Mouse (Mus musculus) limb, embryonic 14.5 days (tissue): Measurements from ENCODE around the gene Pex11b. TPM values are rescaled to one million over a fixed set of nuclear protein-coding genes. Genes with fewer than 3 reads are reported as not detected.

Source experiments
- ATAC-seq: fragments of 200-750 bp; cut with Nextera tagmentation; 2 replicates; pipeline ENCODE4 v1.8.0; 2017; ENCODE audit warnings: low read depth, moderate number of reproducible peaks, moderate TSS enrichment; ENCODE audit not compliant: low FRiP score
- DNase-seq: peaks from one replicate; pipeline ENCODE4 v3.0.0-alpha.2; 2015; ENCODE audit warnings: low spot score
- H3K27ac ChIP-seq: fragments of 300-500 bp; sonication (generic); replicated peaks from 2 replicates; pipeline ENCODE4 v1.5.1; 2014; ENCODE audit warnings: low read depth, mild to moderate bottlenecking, low read length, moderate library complexity, mixed read lengths
- H3K27me3 ChIP-seq: fragments of 300-500 bp; sonication (generic); 2 replicates; pipeline ENCODE4 v1.6.1; 2014; ENCODE audit warnings: low read length, mixed read lengths; ENCODE audit not compliant: control insufficient read depth, insufficient read depth
- H3K36me3 ChIP-seq: fragments of 300-500 bp; sonication (generic); 2 replicates; pipeline ENCODE4 v1.6.1; 2014; ENCODE audit warnings: mild to moderate bottlenecking, low read length, moderate library complexity, mixed read lengths; ENCODE audit not compliant: control insufficient read depth, insufficient read depth
- H3K4me1 ChIP-seq: fragments of 300-500 bp; sonication (generic); 2 replicates; pipeline ENCODE4 v1.6.1; 2014; ENCODE audit warnings: antibody characterized with exemption, low read length, mixed read lengths; ENCODE audit not compliant: control insufficient read depth, insufficient read depth
- H3K4me2 ChIP-seq: fragments of 300-500 bp; sonication (generic); replicated peaks from 2 replicates; pipeline ENCODE4 v1.6.1; 2014; ENCODE audit warnings: low read depth, mild to moderate bottlenecking, low read length, moderate library complexity; ENCODE audit not compliant: severe bottlenecking
- H3K4me3 ChIP-seq: fragments of 300-500 bp; sonication (generic); replicated peaks from 2 replicates; pipeline ENCODE4 v1.5.1; 2014; ENCODE audit warnings: low read length
- H3K9ac ChIP-seq: fragments of 300-500 bp; sonication (generic); 2 replicates; pipeline ENCODE4 v1.6.1; 2014; ENCODE audit warnings: mild to moderate bottlenecking, low read depth, low read length, moderate library complexity; ENCODE audit not compliant: severe bottlenecking
- H3K9me3 ChIP-seq: fragments of 300-500 bp; sonication (generic); 2 replicates; pipeline ENCODE4 v1.6.1; 2016; ENCODE audit warnings: low read length; ENCODE audit not compliant: control insufficient read depth
- POLR2A ChIP-seq: fragments of 200-500 bp; IDR thresholded peaks from 2 replicates; pipeline ENCODE4 v1.8.0; 2012; ENCODE audit warnings: inconsistent platforms, mild to moderate bottlenecking, moderate library complexity, borderline replicate concordance; ENCODE audit not compliant: insufficient read depth, insufficient read length; ENCODE audit errors: extremely low read depth
- WGBS: fragments of 180-500 bp; shearing (Covaris S2); extraction: QIAGEN DNeasy Blood & Tissue Kit; methylation state at CpG from one replicate; pipeline ENCODE4 v1.1.7; 2014; 5-methylcytosine and 5-hydroxymethylcytosine counted together
- polyA plus RNA-seq, 2 experiments: library from polyadenylated mRNA; depleted of rRNA in 1 of 2; stranded (reverse) in 1 of 2; unstranded in 1 of 2; fragments of >200 nt; fragmentation: Nextera tagmentation in 1 of 2; extraction: Ambion mirVana in 1 of 2; gene quantifications; 2 replicates each; pipeline versions ENCODE4 v1.2.1 to v1.2.3; 2012 to 2014

Gene Pex11b
- polyA plus RNA-seq, 2 experiments = 53.0 to 62.2 TPM

DNA sequence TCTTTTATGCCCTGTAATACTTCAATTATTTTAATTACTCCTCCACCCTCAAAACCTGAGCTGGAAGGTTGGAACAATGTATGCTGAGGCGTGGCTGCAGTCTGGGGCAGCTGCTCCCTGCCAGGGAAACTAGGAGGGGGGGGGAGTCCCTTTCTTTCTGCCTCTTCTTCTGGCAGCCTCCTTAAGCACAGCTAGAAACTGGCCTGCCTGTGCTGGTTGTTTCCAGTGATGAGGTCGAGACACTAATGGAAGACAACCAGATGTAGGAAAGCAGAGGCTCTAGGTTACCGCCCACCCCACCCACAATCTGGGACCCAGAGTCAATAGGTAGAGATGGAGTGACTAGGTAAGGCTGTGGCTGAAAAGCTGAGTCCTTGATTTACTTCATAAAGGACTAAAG, 40.5 kb downstream of the Pex11b start:
- Histone ChIP-seq H3K27me3 (no peaks in the 10 kb centered on the region), H3K4me3 (no peak overlapping the region), H3K27ac (no peak overlapping the region), H3K36me3 (no peaks in the 10 kb centered on the region), H3K9ac (no peak overlapping the region), H3K4me2 (no peak overlapping the region), H3K4me1 (peaks cover 6% of the 10 kb centered on the region; the same call in 1 of the 2 replicates), H3K9me3 (no peaks in the 10 kb centered on the region)
- no peak for TF ChIP-seq POLR2A
- ATAC-seq (no peak), DNase-seq (no peak)
- 43% methylated on average over 3 of the region's 3 CpGs for WGBS

DNA sequence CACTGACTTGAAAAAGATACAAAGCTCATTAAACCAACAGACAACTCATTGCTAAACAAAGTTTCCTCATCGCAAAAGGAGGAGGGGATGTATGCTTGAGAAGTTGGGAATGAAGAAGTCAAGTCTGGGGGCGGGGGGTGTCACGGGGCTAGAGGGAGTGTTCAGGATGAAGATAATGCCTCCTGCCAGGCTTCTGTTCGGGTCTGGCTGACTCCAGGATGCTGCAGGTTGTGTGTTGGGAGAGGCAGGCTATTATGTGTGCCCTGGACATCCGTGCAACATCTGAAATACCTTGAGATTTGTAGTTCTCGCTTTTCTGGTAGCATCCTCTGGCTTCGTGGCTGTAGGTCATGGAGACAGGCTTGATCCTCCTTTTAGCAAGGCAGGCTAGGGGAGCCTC, 43.3 kb downstream of the Pex11b start:
- Histone ChIP-seq H3K9me3 (no peaks in the 10 kb centered on the region), H3K27me3 (no peaks in the 10 kb centered on the region), H3K4me3 (no peak overlapping the region), H3K4me1 (peaks cover 6% of the 10 kb centered on the region; the same call in 1 of the 2 replicates), H3K4me2 (no peak overlapping the region), H3K27ac (no peak overlapping the region), H3K36me3 (no peaks in the 10 kb centered on the region), H3K9ac (no peak overlapping the region)
- TF ChIP-seq POLR2A = no peak
- WGBS = 72% methylated on average over 7 of the region's 7 CpGs
- no peak for ATAC-seq
- DNase-seq = no peak

GRCm38 (mm10) chr3:96679159-96679674, 44.0 kb downstream of the Pex11b start:
- ATAC-seq (no peak), DNase-seq (no peak)
- Histone ChIP-seq H3K27ac (no peak overlapping the region), H3K9ac (no peak overlapping the region), H3K9me3 (no peaks in the 10 kb centered on the region), H3K27me3 (0 out of 2 replicates have a peak, but pooled peaks cover 7% of the 10 kb centered on the region), H3K4me1 (peaks cover 6% of the 10 kb centered on the region; the same call in 1 of the 2 replicates), H3K36me3 (no peaks in the 10 kb centered on the region), H3K4me2 (no peak overlapping the region), H3K4me3 (no peak overlapping the region)
- 39% methylated on average over 5 of the region's 5 CpGs for WGBS
- no peak for TF ChIP-seq POLR2A

DNA sequence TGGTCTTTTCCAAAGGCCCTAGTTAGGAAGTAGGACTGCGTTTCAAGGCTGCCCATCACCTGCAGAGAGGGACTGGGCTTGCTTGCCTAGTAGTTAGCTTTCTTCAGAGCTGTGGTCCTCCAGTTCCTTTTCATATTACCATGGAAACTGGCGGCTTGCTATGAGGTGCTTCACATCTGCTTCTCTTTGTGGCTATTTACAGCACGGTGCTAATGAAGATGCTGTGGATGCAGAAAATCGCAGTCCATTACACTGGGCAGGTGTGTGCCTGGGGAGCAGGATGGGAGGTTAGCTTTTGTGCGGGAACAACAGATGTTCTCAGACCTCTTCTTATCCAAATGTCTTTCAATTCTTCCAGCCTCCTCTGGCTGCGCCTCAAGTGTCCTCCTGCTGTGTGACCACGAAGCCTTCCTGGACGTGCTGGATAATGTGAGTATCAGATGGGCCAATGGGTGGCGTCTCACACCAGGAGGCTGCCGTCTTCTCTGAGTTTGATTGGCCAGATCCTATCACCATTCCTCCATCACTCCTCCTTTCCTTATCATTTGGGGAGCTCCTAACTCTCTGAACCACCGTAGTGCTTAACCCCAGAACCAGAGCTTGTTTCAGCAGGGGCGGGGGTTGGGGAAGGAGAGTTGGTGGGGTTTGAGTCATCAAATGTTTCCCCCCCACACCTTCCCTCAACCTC, 45.2 kb downstream of the Pex11b start:
- Histone ChIP-seq H3K27ac (no peak overlapping the region), H3K9me3 (no peaks in the 10 kb centered on the region), H3K4me1 (peaks cover 6% of the 10 kb centered on the region; the same call in 1 of the 2 replicates), H3K9ac (no peak overlapping the region), H3K27me3 (0 out of 2 replicates have a peak, but pooled peaks cover 11% of the 10 kb centered on the region), H3K36me3 (no peaks in the 10 kb centered on the region), H3K4me2 (no peak overlapping the region), H3K4me3 (no peak overlapping the region)
- 20% methylated on average over 12 of the region's 12 CpGs for WGBS
- no peak for TF ChIP-seq POLR2A
- DNase-seq (no peak), ATAC-seq (no peak)

- 78% methylated on average over 3 of the region's 3 CpGs for WGBS
- H3K36me3 ChIP-seq = no peaks in the 10 kb centered on the region
- no peak overlapping the region for H3K4me2 ChIP-seq
- DNase-seq (no peak), ATAC-seq (no peak)
- no peak for TF ChIP-seq POLR2A
- H3K27ac ChIP-seq = no peak overlapping the region
- no peak overlapping the region for H3K4me3 ChIP-seq
- peaks cover 6% of the 10 kb centered on the region; the same call in 1 of the 2 replicates for H3K4me1 ChIP-seq
- H3K27me3 ChIP-seq = 0 out of 2 replicates have a peak, but pooled peaks cover 11% of the 10 kb centered on the region
- no peaks in the 10 kb centered on the region for H3K9me3 ChIP-seq
- H3K9ac ChIP-seq = no peak overlapping the region
Observed at GRCm38 (mm10) chr3:96683496-96683895, 48.3 kb downstream of the Pex11b start.
